Mouse (Mus musculus) embryonic fibroblast, embryonic 13.5 days (primary cell): ENCODE measurements around the gene Dlx6.

ENCODE experiments used
- CTCF ChIP-seq: IDR thresholded peaks from 2 replicates; pipeline ENCODE4 v1.5.1; 2011; ENCODE audit warnings: mild to moderate bottlenecking, control low read depth, low read length, moderate library complexity, borderline replicate concordance; ENCODE audit not compliant: insufficient read depth
- POLR2A ChIP-seq: IDR thresholded peaks from 2 replicates; pipeline ENCODE4 v1.6.1; 2011; ENCODE audit warnings: low read depth, mild to moderate bottlenecking, control low read depth, low read length, moderate library complexity

- TF ChIP-seq CTCF, result no peak
- no peak for TF ChIP-seq POLR2A
Observed at GRCm38 (mm10) chr6:6816821-6817220, 46.3 kb upstream of the Dlx6 start.
